Comparison of ENCODE assay signal across 17 mouse cellular contexts in the genomic region with DNA sequence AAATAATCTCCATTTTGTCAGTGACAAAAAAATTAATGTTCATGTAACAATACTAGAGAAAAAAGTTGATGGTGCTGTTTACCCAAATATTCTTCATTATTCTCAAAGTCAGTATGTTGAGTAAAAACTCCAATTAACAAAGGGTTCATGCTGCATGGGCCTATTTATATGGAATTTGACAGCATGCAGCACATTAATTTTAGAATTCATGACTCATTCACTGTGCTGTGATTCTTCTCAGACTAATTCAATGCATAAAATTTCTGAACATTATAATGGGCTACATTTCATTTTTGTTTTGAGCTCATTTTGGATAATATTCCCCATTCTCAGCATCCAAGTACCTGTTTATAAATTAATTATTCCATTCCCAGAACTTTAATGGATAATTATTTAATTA.
"Had no signal": no experiment of that assay in that cellular context is flagged by ENCODE, and none has a peak within 500 bp of the region (broad histone marks: within the 10 kb centered on the region; RNA-seq: fewer than 3 reads in every experiment).

No protein-coding gene starts in this region.

- DNase-seq: kidney, adult 11 months; kidney, adult 8-10 months; kidney, postnatal 10 days; kidney, postnatal 36 days; liver; lung, adult 18-20 months; lung, postnatal 10 days; lung, postnatal 36 days; retina, postnatal 1 day; right cerebral cortex, postnatal 25 days; spleen, adult 18-20 months; thymus, adult 18-20 months; thymus, postnatal 4 days had no signal

- ATAC-seq: intestine, embryonic 15.5 days; liver, embryonic 12.5 days; midbrain, embryonic 13.5 days; midbrain, embryonic 16.5 days had no signal
